Mouse (Mus musculus) stomach, postnatal 0 days (tissue): Measurements from ENCODE around the gene Sec31a.

Experiments
- CTCF ChIP-seq: IDR thresholded peaks from 2 replicates; pipeline ENCODE4 v1.5.1; 2016; ENCODE audit warnings: antibody characterized with exemption, low read depth, mild to moderate bottlenecking, moderate library complexity
- EP300 ChIP-seq: optimal IDR thresholded peaks from 2 replicates; pipeline ENCODE3; 2016; ENCODE audit warnings: antibody characterized with exemption

DNA sequence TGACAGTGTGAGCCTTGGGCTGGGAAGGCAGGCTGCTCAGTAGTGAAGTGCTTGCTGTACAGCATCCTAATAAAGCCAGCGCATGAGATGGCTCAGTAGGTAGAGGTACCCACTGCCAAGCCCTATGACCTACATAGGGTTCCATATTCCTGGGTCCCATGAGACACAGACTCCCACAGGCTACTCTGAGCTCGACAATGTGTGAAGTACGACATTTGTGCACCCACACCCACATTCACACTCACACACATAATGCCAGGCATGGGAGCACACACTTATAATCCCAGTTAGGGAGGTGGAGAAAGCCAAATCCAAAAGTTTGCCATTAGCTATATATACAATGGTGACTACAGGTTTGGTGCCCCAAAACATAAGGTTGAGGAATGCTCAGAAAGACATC lies 19.3 kb downstream of the Sec31a start:
- TF ChIP-seq CTCF: no peak
- no peak for TF ChIP-seq EP300
